Mouse (Mus musculus) liver, adult 2 months (tissue): ENCODE measurements around the gene Scel. TPM values are rescaled to one million over a fixed set of nuclear protein-coding genes. Genes with fewer than 3 reads are reported as not detected.

Experiments used
- DNase-seq: peaks from one replicate; pipeline ENCODE4 v3.0.0-alpha.2; 2011; ENCODE audit warnings: low read depth, low spot score; ENCODE audit errors: extremely low read depth
- H3K27ac ChIP-seq: fragments of 200-500 bp; replicated peaks from 2 replicates; pipeline ENCODE4 v1.5.1; 2012; ENCODE audit warnings: low read depth, mild to moderate bottlenecking, control low read depth, inconsistent platforms, low read length; ENCODE audit not compliant: insufficient read depth
- H3K27me3 ChIP-seq: fragments of 200-500 bp; 2 replicates; pipeline ENCODE4 v1.6.1; 2012; ENCODE audit warnings: mild to moderate bottlenecking, moderate library complexity, low read length, inconsistent platforms; ENCODE audit not compliant: control insufficient read depth, insufficient read depth
- H3K36me3 ChIP-seq: fragments of 200-500 bp; 2 replicates; pipeline ENCODE4 v1.6.1; 2012; ENCODE audit warnings: low read length, inconsistent platforms; ENCODE audit not compliant: control insufficient read depth, insufficient read depth
- H3K4me1 ChIP-seq: fragments of 200-500 bp; 2 replicates; pipeline ENCODE4 v1.6.1; 2011; ENCODE audit warnings: low read length; ENCODE audit not compliant: control insufficient read depth, insufficient read depth
- H3K4me3 ChIP-seq: fragments of 200-500 bp; 2 replicates; pipeline ENCODE4 v1.5.1; 2011; ENCODE audit warnings: low read depth, mild to moderate bottlenecking, control low read depth, low read length, moderate library complexity; ENCODE audit not compliant: insufficient read depth
- H3K79me2 ChIP-seq: fragments of 200-500 bp; 2 replicates; pipeline ENCODE4 v1.6.1; 2012; ENCODE audit warnings: inconsistent platforms, mild to moderate bottlenecking, low read length, moderate library complexity; ENCODE audit not compliant: control insufficient read depth, insufficient read depth
- H3K9ac ChIP-seq: fragments of 200-500 bp; 2 replicates; pipeline ENCODE4 v1.6.1; 2012; ENCODE audit warnings: low read depth, mild to moderate bottlenecking, control low read depth, inconsistent platforms, low read length
- CTCF ChIP-seq: fragments of 200-500 bp; IDR thresholded peaks from 2 replicates; pipeline ENCODE4 v1.5.1; 2011; ENCODE audit warnings: low read depth, low read length, control low read depth
- POLR2A ChIP-seq: fragments of 200-500 bp; IDR thresholded peaks from 2 replicates; pipeline ENCODE4 v1.6.1; 2011; ENCODE audit warnings: low read length, control low read depth; ENCODE audit not compliant: insufficient read depth; ENCODE audit errors: extremely low read depth
- WGBS: fragments of 180-500 bp; shearing (Covaris S2); methylation state at CpG from one replicate; pipeline ENCODE4 v1.1.7; 2018; 5-methylcytosine and 5-hydroxymethylcytosine counted together
- polyA plus RNA-seq: library from polyadenylated mRNA; depleted of rRNA; stranded (reverse); fragments of >200 nt; gene quantifications from 2 replicates; pipeline ENCODE4 v1.2.3, GENCODE M21; 2012; rRNA removed
- total RNA-seq: library from RNA; depleted of rRNA; stranded (reverse); fragments of >200 nt; gene quantifications from 2 replicates; pipeline ENCODE4 v1.2.3, GENCODE M21; 2014; rRNA removed

The Scel gene
- total and polyA plus RNA-seq, 2 experiments: not detected

GRCm38 (mm10) chr14:103657876-103658275 lies 144.7 kb downstream of the Scel start:
- H3K27ac ChIP-seq: no peak overlapping the region
- H3K79me2 ChIP-seq: no peaks in the 10 kb centered on the region
- no peak overlapping the region for H3K9ac ChIP-seq
- no peak overlapping the region for H3K4me3 ChIP-seq
- no peaks in the 10 kb centered on the region for H3K4me1 ChIP-seq
- DNase-seq: no peak
- H3K27me3 ChIP-seq: no peaks in the 10 kb centered on the region
- TF ChIP-seq POLR2A (no peak), CTCF (no peak)
- no peaks in the 10 kb centered on the region for H3K36me3 ChIP-seq
- 63% methylated on average over 4 of the region's 4 CpGs for WGBS

Other genes starting within 250 kb of the Scel start
- gene Mycbp2, start 166.5 kb upstream of the Scel start, total RNA-seq: 14.0 and 14.6 TPM in 2 replicates
- gene Mycbp2, start 166.5 kb upstream of the Scel start, polyA plus RNA-seq: 4.1 and 5.2 TPM in 2 replicates
- 0.09 and 0.20 TPM in 2 replicates for gene Slain1, start 136.9 kb downstream of the Scel start, total RNA-seq
- 0.21 and 0.31 TPM in 2 replicates for gene Slain1, start 136.9 kb downstream of the Scel start, polyA plus RNA-seq